Comparison of ENCODE assay signal across 10 mouse cellular contexts in the genomic region with DNA sequence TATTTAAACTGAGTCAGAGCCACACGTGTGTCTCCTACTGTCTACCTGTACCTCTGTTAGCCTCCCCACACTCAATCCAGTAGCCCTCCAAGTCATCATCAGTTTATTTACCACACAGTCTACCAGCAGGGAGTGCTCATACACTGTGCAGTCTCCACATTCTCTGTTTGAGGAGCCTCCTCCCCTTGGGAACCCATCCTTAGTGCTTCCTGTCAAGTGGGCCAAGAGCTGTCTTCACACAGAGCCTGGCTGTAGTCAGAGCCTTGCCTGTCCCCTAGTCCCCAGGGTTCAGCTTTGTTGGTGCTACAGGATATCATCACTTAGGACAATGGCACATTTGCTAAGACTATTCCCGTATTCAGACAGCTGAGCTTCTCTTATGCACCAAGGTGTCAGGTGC.
DNase-seq lines count a peak whose midpoint lies in the region; ATAC-seq and TF ChIP-seq lines count a peak whose summit lies in the region.
"Had no signal": no experiment of that assay in that cellular context is flagged by ENCODE, and none has a peak within 500 bp of the region (broad histone marks: within the 10 kb centered on the region; RNA-seq: fewer than 3 reads in every experiment).

No protein-coding gene starts in this region.

- ATAC-seq in midbrain, postnatal 0 days (ENCODE audit: low FRiP score), result no peak
- no peak for ATAC-seq in stomach, postnatal 0 days (ENCODE audit: low FRiP score, low TSS enrichment)
- ATAC-seq: Patski had no signal

- no peak overlapping the region for H3K9ac ChIP-seq in midbrain, postnatal 0 days (replicated peaks; ENCODE audit: low read length, poor library complexity, severe bottlenecking)
- H3K9ac ChIP-seq in stomach, postnatal 0 days (ENCODE audit: low read length), result no peak overlapping the region
- H3K9ac ChIP-seq: liver, embryonic 14.5 days had no signal

- H3K9me3 ChIP-seq in midbrain, postnatal 0 days (ENCODE audit: low read length), result no peaks in the 10 kb centered on the region
- H3K9me3 ChIP-seq in midbrain, embryonic 10.5 days (replicated peaks), result no peaks in the 10 kb centered on the region
- no peaks in the 10 kb centered on the region for H3K9me3 ChIP-seq in stomach, postnatal 0 days (ENCODE audit: control insufficient read depth, low read length)

- no peak for TF ChIP-seq EP300 in stomach, postnatal 0 days (optimal IDR thresholded peaks at IDR 0.05)

- H3K27me3 ChIP-seq in midbrain, postnatal 0 days (ENCODE audit: insufficient read depth, low read length), result no peaks in the 10 kb centered on the region
- no peaks in the 10 kb centered on the region for H3K27me3 ChIP-seq in midbrain, embryonic 10.5 days (ENCODE audit: low read depth, poor library complexity, severe bottlenecking)
- H3K27me3 ChIP-seq in stomach, postnatal 0 days (ENCODE audit: control insufficient read depth, insufficient read depth, low read length), result no peaks in the 10 kb centered on the region
- H3K27me3 ChIP-seq: Patski had no signal

- WGBS in midbrain, postnatal 0 days, result 92% methylated on average over 2 of the region's 2 CpGs
- 88% methylated on average over 2 of the region's 2 CpGs for WGBS in midbrain, embryonic 10.5 days
- 84% methylated on average over 2 of the region's 2 CpGs for WGBS in stomach, postnatal 0 days

- no peak overlapping the region for H3K4me3 ChIP-seq in midbrain, postnatal 0 days (ENCODE audit: low read depth, low read length)
- no peak overlapping the region for H3K4me3 ChIP-seq in midbrain, embryonic 10.5 days
- H3K4me3 ChIP-seq in stomach, postnatal 0 days (ENCODE audit: low read depth, low read length), result no peak overlapping the region

- TF ChIP-seq CTCF in midbrain, postnatal 0 days (IDR thresholded peaks at IDR 0.05), result peak; percentile 46
- peak; percentile 46 for TF ChIP-seq CTCF in stomach, postnatal 0 days (IDR thresholded peaks at IDR 0.05; ENCODE audit: low read depth)

- H3K36me3 ChIP-seq in midbrain, postnatal 0 days (ENCODE audit: insufficient read depth, low read length), result no peaks in the 10 kb centered on the region
- H3K36me3 ChIP-seq in midbrain, embryonic 10.5 days, result no peaks in the 10 kb centered on the region
- H3K36me3 ChIP-seq in stomach, postnatal 0 days (ENCODE audit: control insufficient read depth, insufficient read depth, low read length), result no peaks in the 10 kb centered on the region

- no peak overlapping the region for H3K4me2 ChIP-seq in midbrain, postnatal 0 days (ENCODE audit: low read depth, low read length, poor library complexity, severe bottlenecking)
- no peak overlapping the region for H3K4me2 ChIP-seq in stomach, postnatal 0 days (replicated peaks; ENCODE audit: low read depth)

- no peak overlapping the region for H3K27ac ChIP-seq in midbrain, postnatal 0 days (ENCODE audit: low read depth, low read length)
- H3K27ac ChIP-seq in midbrain, embryonic 10.5 days (replicated peaks), result no peak overlapping the region
- H3K27ac ChIP-seq in stomach, postnatal 0 days (replicated peaks), result no peak overlapping the region
- H3K27ac ChIP-seq: liver, embryonic 14.5 days had no signal

- peak; percentile 19 to 27 for DNase-seq in cerebellum, postnatal 10 days
- no peak for DNase-seq in cerebellum, adult 9-11 months
- peak; percentile 37 for DNase-seq in midbrain, postnatal 0 days (ENCODE audit: low spot score)
- DNase-seq in midbrain, embryonic 10.5 days (ENCODE audit: low spot score), result no peak
- DNase-seq in heart, postnatal 4 days, result peak; percentile 32
- DNase-seq in stomach, postnatal 0 days (ENCODE audit: low spot score), result no peak
- DNase-seq in thymus, postnatal 14 days, result no peak
- no peak for DNase-seq in cerebellum, adult 18-20 months

- H3K4me1 ChIP-seq in midbrain, postnatal 0 days (ENCODE audit: insufficient read depth, low read length), result no peaks in the 10 kb centered on the region
- no peaks in the 10 kb centered on the region for H3K4me1 ChIP-seq in midbrain, embryonic 10.5 days
- H3K4me1 ChIP-seq in stomach, postnatal 0 days (replicated peaks; ENCODE audit: control insufficient read depth, insufficient read depth), result no peaks in the 10 kb centered on the region

Comparison
In these comparisons a context has a peak if more than half of its experiments do, and no peak if none do; other contexts are left out.
1. DNase-seq: peak in cerebellum, postnatal 10 days (2 of 2), midbrain, postnatal 0 days (single experiment) and heart, postnatal 4 days (single experiment); none in cerebellum, adult 9-11 months (single experiment), midbrain, embryonic 10.5 days (single experiment), stomach, postnatal 0 days (single experiment), thymus, postnatal 14 days (single experiment) and cerebellum, adult 18-20 months (0 of 2).